Mouse (Mus musculus) retina, postnatal 7 days (tissue): ENCODE data around the gene Otp.

Source experiments
- DNase-seq: peaks from one replicate; pipeline ENCODE4 v3.0.0-alpha.2; 2012; ENCODE audit warnings: low read depth, low spot score

Otp gene

DNA sequence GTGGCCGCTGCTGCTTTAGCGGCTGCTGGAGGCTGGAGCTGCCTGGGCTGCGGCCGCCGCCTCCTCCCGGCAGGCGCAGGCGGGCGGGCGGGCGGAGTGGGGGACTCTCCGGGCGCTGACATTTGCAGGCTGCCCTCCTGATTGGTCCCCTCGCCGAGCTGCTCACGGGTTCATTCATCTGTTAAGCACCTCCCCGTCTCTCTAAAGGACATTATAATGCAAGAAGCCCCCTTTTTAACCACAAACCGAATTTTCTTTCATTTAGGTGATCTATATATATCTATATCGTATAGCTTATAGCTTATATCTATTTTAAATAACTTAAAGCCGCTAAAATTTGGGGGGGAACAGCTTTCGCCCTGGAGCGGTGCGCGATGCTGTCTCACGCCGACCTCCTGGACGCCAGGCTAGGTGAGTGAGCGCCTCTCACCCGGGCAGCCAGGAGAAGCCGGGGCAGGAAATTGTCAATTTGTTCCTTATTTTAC lies at the start of gene Otp:
Gene Otp (plus strand): TSS at position 207 of the 485 bp plus-strand sequence.
- no peak for DNase-seq

DNA sequence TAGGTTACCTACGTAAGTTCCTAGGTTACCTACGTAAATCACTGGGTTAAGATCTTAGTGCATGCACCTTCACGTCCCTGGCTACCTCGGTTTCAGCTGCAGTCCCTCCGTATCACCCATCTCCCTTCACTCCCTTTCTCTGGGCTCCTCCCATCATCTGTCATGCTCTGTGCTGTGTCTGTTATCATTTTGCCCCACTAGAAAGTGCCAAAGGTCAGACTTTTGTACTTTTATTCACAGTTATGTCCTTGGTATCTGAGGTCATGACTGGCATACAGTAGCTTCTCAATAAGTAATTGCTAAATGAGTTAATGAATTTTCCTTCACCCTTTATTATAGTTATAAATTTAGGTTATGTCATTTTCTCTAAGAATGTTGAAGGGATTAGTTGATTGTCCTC lies 49.0 kb upstream of the Otp start:
- DNase-seq = no peak

DNA sequence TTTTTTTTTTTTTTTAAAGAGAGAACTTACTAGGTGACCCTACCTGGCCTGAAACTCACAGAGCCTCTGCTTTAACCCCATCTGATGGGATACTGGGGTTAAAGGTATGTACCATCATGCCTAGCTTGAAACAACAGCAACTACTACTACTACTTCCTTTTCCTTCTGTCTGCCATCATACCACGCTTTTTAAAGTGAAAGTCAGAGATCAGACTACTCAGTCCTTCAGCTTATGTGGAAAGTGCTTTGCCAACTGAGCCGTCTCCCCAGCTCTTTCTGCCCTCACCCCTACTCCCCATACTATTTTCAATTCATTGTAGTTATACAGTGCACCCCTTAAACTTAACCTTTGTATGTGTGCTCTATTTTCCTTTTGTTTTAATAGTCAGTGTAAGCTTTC lies 48.4 kb upstream of the Otp start:
- DNase-seq = no peak

DNA sequence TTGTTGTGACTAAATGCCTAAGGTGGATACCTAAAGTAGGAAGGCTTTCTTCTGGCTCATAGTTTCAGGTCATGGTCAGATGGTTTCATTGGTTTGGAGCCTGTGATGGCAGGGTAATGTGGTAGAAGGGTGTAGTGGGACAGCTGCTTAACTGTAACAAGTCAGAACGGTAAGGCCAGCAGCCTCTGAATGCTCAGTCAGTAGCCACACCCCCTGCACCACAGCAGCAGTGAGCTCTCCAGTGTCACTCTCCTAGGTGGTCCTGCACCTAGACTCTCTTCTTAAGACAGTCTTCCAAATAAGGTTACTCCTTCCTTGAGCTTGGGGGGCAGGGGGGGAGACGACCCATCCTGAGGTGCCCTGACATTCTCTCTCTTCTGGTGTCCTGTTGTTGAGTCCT lies 47.6 kb upstream of the Otp start:
- no peak for DNase-seq

DNA sequence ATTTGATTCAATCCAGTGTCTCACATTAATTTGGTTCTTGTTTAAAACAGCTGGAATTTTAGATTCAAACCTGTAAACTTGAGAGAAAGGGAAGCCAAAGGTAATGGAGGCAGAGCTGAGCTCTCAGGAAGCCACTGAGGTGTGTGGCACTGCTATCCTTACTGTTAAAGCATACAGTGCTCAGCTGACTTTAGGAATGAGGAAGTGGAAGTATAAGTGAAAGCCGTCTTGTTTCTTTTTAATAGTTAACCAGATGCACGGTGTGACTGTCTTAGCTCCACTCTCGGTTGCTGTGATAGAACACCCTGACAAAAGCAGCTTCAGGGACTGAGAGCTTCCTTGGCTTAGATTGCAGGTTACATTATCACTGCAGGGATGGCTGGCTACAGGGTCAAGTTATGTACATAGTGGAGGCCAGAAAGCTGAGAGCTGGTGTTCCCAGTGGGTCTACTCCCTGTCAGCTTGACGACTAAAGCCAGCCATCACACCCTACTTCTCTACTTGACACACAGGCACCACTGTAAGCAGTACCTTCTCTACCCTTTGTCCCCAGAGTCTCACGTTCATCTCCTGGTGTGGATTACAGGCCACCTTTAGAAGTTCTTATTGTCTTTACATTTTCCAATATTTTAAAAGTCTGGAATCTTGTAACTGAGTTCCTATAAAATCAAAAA lies 37.2 kb upstream of the Otp start:
- DNase-seq = no peak

DNA sequence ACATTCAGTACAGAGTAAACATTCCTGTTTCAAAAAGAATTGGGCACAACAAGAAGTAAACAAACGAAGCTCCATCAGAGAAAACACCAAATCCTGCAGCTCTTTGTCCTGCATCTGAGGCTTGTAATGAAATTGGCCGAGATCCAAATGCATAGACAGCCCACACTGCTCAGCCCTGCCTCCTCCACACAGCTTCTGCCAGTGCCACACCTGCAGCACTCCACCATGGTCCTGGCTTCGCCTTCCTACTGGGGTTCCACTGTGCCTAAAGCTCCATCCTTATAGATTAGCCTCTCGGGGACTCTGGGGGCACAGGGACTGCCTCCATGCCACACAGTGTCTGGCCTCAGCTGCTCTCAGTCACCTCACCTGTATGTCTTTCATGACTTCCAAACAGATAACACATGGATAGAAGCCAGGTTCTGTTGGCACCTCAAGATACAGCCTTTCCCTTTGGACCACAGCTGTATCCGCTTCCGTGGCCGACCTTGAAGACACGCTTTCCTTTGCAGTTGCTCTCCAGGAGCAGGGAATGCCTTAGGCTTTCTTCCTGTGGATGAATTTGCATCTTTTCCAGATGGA lies 36.6 kb upstream of the Otp start:
- no peak for DNase-seq

DNA sequence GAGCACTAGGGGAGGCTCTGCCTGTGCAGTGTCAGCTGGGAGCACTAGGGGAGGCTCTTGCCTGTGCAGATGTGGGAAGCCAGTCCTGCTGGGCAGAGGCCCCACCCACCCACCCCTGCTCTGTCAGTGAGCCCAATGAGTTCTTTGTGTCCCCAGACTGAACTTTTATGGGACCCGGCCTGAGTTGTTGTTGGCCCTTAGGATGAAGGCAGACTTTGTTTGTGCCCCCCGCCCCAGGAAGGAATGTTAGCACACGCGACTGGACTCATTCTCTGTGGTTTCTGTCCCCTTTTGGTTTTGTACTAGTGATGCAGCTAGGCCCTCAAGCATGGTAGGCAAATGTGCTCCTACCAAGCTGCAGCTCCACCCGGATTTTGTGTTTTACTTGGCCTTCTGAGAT lies 32.2 kb upstream of the Otp start:
- no peak for DNase-seq

DNA sequence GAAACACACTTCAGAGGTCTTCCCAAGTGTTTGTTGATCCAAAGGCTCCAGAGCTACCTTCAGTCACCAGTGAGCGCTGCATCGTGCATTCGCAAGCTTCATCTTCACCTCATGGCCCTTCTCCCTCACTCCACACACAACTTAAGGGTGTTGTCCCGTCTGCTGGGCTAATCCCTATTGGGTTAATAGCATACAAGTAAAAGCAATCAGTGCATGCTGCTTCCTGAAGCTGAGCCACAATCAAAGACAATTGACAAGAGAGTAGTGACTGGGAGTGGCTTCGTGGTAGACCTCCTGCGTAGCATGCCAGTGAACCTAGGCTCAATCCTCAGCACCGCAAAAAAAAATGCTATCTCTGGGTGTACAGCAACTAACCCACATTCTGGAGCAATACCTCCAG lies 27.5 kb upstream of the Otp start:
- no peak for DNase-seq

DNA sequence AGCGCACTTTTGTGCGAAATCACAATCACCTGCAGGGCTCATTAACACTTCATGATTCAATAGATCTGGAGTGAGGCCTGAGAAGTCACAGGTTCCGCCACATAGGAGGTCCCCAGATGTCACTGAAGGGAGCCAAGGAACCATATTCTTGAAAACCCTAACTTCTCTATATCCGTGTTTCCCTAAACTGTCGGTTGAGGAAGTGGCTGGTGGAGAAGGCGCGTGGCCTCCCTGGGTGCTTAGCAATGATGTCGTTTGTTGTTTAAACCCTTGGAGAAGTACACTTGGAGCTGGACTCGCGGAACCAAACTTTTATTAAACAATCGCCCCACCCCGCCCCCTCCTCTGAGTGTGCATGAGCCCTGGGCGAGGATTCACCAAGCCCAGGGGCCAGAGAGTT lies 26.1 kb upstream of the Otp start:
- no peak for DNase-seq

DNA sequence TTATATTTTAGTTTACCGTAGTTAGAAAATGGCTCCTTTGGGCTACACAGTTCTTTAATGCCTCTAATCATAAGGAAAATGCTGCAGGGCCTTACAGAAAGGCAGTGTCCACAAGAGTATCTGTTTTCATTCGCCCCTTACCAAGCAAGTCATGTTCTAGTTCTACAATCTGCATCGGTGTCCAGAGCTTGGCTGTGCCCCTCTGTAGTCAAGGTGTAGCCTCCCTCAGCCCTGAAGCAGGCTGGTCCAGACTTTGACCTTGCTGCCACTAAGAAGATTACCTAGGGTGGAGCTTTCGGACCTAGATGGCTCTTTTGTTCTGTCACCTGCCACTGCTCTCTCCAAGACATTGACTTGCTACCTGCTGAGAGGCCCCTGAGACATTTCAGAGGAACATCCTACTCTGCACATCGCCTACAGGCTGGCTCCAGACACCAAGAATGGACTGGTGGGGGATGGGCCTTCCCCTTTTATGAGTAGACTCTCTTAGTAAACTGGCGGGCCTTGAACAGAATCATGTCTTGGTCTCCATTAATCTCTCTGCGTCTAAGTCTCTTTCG lies 17.3 kb upstream of the Otp start:
- DNase-seq = no peak

DNA sequence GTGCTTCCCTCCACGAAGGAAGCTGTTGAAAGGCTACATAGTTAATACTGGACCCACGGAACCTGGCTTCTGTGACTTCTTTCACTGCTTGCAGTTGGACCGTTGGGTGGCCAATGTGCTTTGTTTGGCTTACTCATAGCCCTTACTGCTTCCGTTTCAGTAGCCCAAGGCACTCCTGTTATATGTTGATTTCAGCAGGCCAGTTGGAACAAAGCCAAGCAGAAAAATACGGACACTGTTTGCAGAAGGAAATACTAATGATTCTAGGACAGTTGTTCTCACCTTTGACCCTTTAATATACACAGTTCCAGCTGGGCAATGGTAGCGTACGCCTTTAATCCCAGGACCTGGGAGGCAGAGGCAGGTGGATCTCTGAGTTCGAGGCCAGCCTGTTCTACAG lies 16.1 kb upstream of the Otp start:
- no peak for DNase-seq

DNA sequence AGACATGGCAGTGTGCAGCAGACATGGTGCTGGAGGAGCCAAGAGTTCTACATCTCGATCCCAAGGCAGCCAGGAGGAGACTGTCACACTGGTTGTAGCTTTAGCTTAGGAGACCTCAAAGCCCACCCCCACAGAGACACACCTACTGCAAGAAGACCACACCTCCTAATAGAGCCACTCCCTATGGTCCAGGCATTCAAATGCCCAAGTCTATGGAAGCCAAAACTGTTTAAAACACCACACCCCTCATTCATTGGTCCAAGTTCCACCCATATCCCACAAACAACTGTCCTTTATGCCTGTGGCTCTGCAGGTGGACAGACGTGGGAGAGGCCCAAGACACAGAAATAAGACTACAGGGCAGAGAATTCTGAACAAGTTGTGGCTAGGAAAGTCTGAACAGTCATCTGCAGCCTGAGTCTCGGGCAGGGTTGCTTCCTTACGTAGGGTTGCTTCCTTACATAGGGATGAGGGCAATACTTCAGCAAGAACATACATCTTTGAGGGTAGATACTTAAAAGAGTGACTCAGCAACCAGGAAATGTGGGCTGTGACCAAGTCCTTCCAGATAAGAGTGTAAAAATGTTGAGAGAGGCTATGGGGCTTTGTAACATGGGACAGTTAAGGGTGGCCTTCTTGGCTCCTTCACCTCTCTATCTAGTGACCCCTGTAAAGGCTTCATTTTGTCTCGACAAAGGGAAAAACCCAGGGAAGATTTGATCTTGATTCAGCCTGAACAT lies 12.7 kb upstream of the Otp start:
- DNase-seq = no peak

DNA sequence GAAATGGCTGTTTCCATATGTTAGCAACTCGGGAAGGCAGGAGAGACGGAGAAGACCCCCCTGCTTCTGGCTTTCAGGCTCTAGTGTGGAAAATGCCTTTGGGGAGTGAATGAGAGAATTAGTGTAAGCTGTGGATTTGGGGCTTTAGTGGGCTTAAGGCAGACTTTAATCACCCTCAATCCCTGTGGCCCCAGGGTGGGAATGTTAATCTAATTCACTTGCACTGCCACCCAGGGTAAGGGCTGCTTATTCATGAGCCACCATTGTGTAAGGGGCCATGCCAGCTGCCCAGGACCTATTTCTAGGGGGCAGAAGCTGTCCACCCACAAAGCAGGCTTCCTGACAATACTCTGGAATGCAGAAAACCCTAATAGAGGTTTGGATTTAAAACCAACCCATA lies 8.5 kb upstream of the Otp start:
- DNase-seq = peak; percentile 69

DNA sequence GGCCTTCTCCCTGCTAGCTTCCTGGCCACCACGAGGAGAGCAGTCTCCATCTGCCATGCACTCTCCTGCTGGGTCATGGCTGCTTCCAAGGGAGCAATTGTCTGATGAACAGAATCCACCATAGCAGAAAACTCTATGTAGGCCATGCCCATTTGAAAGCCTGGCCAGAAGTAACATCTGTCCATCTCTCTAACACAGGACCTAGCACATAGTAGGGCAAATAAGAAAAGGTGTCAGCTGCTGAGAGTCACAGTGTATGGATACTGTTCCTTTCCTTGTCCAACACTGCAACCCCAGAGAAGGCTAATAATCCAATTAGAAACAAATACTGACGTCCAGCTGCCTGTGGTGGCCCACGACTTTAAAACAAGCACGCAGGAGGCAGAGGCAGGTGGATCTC lies 7.6 kb upstream of the Otp start:
- DNase-seq = no peak

DNA sequence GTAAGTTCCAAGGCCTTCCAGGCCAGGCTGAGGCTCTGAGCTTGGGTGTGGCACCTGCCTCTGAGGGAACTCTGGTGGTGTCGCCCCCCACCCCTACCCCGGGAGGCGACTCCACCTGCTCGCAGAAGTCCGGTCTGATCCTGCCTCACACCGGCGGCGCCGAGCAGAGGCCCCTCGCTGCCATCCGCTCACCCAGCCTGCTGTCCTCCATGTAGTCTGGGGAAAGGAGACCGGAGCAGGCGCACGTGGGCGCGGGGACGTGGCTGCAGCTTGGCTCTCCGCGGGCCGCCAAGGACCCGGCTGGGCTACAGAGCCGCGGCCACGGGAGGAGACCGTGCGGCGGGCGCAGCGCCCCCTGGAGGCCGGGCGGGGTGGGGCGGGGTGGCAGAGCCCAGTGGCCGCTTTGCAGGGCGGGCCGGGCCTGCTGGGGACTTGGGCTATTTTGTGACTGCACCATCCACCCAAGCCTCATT lies 6.9 kb upstream of the Otp start:
- no peak for DNase-seq

DNA sequence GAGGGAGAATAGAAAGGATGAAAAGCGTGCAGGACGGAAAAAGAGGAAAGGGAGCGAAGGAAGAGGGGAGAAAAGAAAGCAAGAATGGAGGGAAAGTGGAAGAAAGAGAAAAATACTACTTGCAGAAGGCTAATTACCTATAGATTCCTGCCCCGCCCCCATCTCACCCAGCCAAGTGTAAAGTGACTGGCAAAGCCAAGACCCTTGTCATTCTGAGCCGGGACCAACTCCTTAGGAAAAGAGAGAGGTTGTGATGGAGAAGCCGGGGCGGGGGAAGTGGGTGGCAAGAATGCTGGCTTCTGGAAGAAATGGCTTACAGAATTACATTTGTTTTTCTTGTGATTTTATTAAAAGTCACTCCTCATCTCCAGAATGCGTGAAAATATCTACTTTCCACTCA lies 5.9 kb upstream of the Otp start:
- no peak for DNase-seq

DNA sequence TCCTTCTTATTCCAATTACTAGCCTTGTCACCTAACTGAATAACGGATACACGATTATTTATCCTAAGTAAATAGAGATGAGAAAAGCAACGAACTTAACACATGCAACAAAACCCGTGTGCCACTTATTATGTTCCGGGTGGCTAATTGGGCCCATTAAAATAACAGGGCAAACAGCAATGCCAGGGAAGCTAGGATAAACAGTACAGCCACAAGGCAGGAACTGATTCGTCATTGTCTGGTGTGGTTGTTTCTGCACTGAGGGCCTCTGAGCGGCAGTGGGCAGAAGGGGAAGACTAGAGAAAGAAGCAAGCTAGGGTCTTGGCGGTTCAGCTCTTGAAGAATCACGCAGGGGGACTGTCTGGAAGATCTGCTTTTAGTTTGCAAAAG lies 5.3 kb upstream of the Otp start:
- no peak for DNase-seq

DNA sequence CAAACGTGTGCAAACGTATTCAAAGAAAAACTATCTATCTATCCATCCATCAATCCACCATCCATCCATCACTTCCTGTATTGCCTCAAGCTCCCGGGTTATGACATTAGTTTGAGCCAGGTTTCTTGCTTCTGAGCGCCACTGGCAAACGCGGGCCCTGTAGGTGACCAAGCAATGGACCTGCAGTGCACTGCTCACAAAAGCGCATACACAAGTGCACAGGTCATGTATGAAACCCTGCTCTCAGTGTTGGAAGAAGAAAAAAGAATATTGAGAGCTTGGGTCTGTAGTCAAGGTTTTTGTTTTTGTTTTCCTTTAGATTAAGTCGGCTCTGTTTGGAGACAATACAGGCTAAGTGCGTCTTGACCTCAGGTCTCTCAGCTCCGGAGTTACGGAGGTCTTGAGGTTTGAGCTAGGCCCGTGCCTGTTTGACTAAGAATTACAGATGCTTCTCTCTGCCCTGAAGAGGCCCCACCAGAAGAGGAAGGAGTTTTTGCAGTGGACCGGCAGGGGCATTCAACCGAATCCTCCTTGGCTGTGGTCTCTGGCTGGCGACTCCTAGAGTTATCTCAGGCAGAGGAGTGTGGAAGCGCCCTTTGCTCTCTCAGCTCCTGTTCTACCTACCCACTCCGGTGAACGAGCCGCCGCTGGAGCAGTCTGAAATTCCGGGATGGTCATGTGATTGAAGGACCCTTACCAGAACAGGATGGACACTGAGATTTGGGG lies 4.8 kb upstream of the Otp start:
- no peak for DNase-seq

DNA sequence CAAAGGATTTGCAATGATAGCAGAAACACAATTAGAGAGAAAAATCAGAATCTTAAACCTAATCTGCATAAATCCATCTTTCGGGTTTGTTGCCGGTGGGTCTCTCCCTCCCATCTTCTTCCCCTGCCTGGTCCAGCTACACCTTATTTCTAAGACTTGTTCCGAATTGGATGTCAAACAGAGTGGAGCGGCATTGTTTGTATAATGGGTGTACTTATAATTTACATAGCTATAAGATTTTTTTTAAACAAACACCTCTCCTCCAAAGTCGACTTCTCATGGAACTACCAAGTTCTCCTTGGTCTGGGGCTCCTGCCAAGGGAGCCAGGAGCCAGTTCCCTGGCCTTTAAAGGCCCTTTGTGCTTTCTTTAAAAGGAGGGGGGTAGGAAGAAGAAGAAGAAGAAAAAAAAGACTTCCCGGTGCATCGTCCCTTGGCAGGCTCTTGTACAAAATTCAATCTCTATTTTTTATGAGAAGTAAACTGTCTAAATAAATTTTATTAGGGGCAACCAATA lies 3.5 kb upstream of the Otp start:
- no peak for DNase-seq

DNA sequence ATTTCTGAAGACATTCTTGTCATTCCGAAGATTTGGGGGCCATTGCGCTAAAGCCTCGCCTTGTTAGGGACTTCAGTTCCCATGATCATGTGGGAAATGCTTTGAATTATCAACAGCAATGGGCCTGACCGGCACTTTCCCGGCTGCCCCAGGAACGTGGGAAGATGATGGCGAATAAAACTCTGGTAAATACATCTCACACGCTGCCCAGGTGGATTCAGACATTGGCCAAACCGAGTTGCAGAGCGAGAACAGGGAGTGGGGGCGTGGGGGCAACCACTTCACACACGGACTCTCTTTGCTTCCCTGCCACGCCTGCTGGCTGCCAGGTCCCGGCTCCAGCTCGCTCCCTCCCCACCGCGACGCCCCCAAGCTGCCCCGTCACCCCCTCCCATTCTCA lies 3.0 kb upstream of the Otp start:
- no peak for DNase-seq

DNA sequence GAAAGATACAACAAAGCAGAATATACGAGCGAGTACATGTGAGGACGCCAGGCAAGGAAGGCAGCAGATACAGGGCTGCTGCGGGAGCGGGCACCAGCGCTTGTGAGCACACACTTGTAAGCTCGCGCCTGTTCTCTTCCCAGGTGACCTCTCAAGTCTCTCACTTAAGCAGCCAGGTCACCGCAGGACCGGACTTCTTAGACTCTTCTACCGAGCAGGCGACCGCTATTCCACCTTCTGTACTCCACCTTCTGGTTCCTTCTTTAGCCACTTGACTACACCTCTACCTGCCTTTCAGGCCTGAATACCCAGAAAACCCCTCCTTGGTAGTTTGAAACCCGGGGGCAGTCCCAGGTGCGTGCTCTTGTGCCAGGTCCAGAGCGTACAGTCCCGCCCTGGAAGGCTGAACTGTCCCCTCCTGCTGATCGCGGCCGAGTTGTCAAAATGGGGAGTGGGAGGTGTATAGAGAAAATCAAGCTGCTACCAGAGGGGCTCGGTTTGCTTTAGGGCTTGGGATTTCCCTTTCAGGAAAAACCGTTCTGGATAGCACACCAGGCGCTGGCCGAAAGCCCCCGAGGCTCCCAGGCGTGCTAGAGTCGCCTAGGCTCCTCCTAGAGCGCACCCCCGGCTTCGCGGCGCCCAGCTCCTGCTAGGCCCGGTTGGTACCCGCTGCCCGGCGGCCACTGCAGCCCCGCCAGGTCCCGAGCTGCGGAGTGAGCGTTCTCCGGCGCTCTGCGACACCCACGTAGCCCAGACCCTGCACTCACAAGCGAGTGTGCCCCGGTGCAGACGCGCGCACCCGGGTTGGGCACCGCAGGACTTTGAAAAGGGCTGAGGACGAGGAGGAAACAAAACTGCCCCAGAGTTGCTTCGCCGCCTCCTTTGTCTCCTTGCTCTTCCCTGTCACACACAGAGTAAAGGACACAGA lies 2.0 kb upstream of the Otp start:
- no peak for DNase-seq
